Comparison of ENCODE assay signal across 33 mouse cellular contexts in genomic region chr15:3281216-3281615, GRCm38 (mm10). TPM values are rescaled to one million over a fixed set of nuclear protein-coding genes. Genes with fewer than 3 reads are reported as not detected.
DNase-seq lines count a peak whose midpoint lies in the region; ATAC-seq and TF ChIP-seq lines count a peak whose summit lies in the region.
"Had no signal": no experiment of that assay in that cellular context is flagged by ENCODE, and none has a peak within 500 bp of the region (broad histone marks: within the 10 kb centered on the region; RNA-seq: fewer than 3 reads in every experiment).

No protein-coding gene starts in this region.

- no peak for ATAC-seq in liver, embryonic 11.5 days (replicated peaks; ENCODE audit: low FRiP score)
- ATAC-seq: forebrain, postnatal 0 days; hindbrain, postnatal 0 days; intestine, embryonic 16.5 days; midbrain, embryonic 13.5 days had no signal

- no peak overlapping the region for H3K9ac ChIP-seq in liver, adult 2 months (ENCODE audit: low read depth, low read length)
- no peak overlapping the region for H3K9ac ChIP-seq in liver, embryonic 11.5 days (ENCODE audit: low read depth, low read length)
- H3K9ac ChIP-seq: forebrain, embryonic 12.5 days; forebrain, postnatal 0 days; heart, embryonic 15.5 days; hindbrain, embryonic 12.5 days; limb, embryonic 15.5 days; midbrain, embryonic 13.5 days; neural tube, embryonic 13.5 days had no signal

- peak; percentile 86 for DNase-seq in liver, adult 2 months (ENCODE audit: extremely low read depth, low read depth, low spot score)
- no peak for DNase-seq in liver, embryonic 11.5 days (ENCODE audit: low spot score)
- peak; percentile 31 for DNase-seq in lung, postnatal 25 days (ENCODE audit: low spot score)
- DNase-seq in lung, adult 18-20 months = no peak
- DNase-seq in adipocyte (ENCODE audit: low spot score) = peak; percentile 71
- no peak for DNase-seq in urinary bladder, postnatal 14 days (ENCODE audit: low spot score)
- no peak for DNase-seq in cerebellum, adult 18-20 months
- DNase-seq: adrenal gland, postnatal 14 days; B cell, adult 2 months; cerebellum, adult 11 months; cerebellum, postnatal 14 days; forebrain, postnatal 0 days; heart, postnatal 36 days; kidney, adult 9 months; kidney, postnatal 10 days; layer of hippocampus, postnatal 36 days; thymus, postnatal 4 days had no signal

- H3K4me3 ChIP-seq in liver, adult 2 months (ENCODE audit: insufficient read depth, low read depth, low read length) = no peak overlapping the region
- H3K4me3 ChIP-seq in liver, embryonic 11.5 days (ENCODE audit: low read depth, low read length) = no peak overlapping the region
- H3K4me3 ChIP-seq: erythroblast, embryonic 14.5 days; forebrain, embryonic 12.5 days; heart, embryonic 10.5 days; heart, embryonic 15.5 days; hindbrain, embryonic 12.5 days; limb, embryonic 10.5 days; limb, embryonic 15.5 days; midbrain, embryonic 13.5 days; neural tube, embryonic 13.5 days had no signal

- H3K27me3 ChIP-seq in liver, adult 2 months (ENCODE audit: control insufficient read depth, insufficient read depth, low read length) = no peaks in the 10 kb centered on the region
- H3K27me3 ChIP-seq in liver, embryonic 11.5 days (replicated peaks; ENCODE audit: control insufficient read depth, insufficient read depth, low read length) = no peaks in the 10 kb centered on the region
- H3K27me3 ChIP-seq: CH12.LX; forebrain, embryonic 12.5 days; heart, embryonic 15.5 days; hindbrain, embryonic 12.5 days; limb, embryonic 15.5 days; midbrain, embryonic 13.5 days; neural tube, embryonic 13.5 days had no signal

- TF ChIP-seq POLR2A in liver, adult 2 months (IDR thresholded peaks at IDR 0.05; ENCODE audit: extremely low read depth, insufficient read depth, low read length) = 0 out of 2 replicates have a peak, but pooled peaks have one; percentile 35

- peaks cover 5% of the 10 kb centered on the region for H3K4me1 ChIP-seq in liver, adult 2 months (ENCODE audit: control insufficient read depth, insufficient read depth, low read length)
- no peaks in the 10 kb centered on the region for H3K4me1 ChIP-seq in liver, embryonic 11.5 days (replicated peaks; ENCODE audit: control insufficient read depth, insufficient read depth, low read length)
- H3K4me1 ChIP-seq: forebrain, embryonic 12.5 days; heart, embryonic 10.5 days; heart, embryonic 15.5 days; hindbrain, embryonic 12.5 days; limb, embryonic 10.5 days; limb, embryonic 15.5 days; midbrain, embryonic 13.5 days; neural tube, embryonic 13.5 days had no signal

- H3K4me2 ChIP-seq in liver, embryonic 11.5 days = no peak overlapping the region
- H3K4me2 ChIP-seq: forebrain, embryonic 12.5 days; heart, embryonic 15.5 days; hindbrain, embryonic 12.5 days; limb, embryonic 15.5 days; midbrain, embryonic 13.5 days; neural tube, embryonic 13.5 days had no signal

- no peak for TF ChIP-seq CTCF in liver, adult 2 months (IDR thresholded peaks at IDR 0.05; ENCODE audit: low read depth, low read length)

- H3K36me3 ChIP-seq in liver, adult 2 months (ENCODE audit: control insufficient read depth, insufficient read depth, low read length) = peaks cover 43% of the 10 kb centered on the region
- 0 out of 2 replicates have a peak, but pooled peaks cover 2% of the 10 kb centered on the region for H3K36me3 ChIP-seq in liver, embryonic 11.5 days (ENCODE audit: control insufficient read depth, insufficient read depth, low read length)
- H3K36me3 ChIP-seq: forebrain, embryonic 12.5 days; midbrain, embryonic 13.5 days had no signal

- no peak overlapping the region for H3K27ac ChIP-seq in liver, adult 2 months (replicated peaks; ENCODE audit: insufficient read depth, low read depth, low read length)
- no peak overlapping the region for H3K27ac ChIP-seq in liver, embryonic 11.5 days (ENCODE audit: low read depth, low read length)
- H3K27ac ChIP-seq: forebrain, embryonic 12.5 days; heart, embryonic 10.5 days; heart, embryonic 15.5 days; hindbrain, embryonic 12.5 days; hindbrain, postnatal 0 days; limb, embryonic 10.5 days; limb, embryonic 15.5 days; macrophage; midbrain, embryonic 13.5 days; neural tube, embryonic 13.5 days had no signal

- no peaks in the 10 kb centered on the region for H3K9me3 ChIP-seq in liver, embryonic 11.5 days (ENCODE audit: control insufficient read depth, low read length)
- H3K9me3 ChIP-seq: forebrain, embryonic 12.5 days; heart, embryonic 10.5 days; heart, embryonic 15.5 days; hindbrain, embryonic 12.5 days; limb, embryonic 10.5 days; limb, embryonic 15.5 days; midbrain, embryonic 13.5 days; neural tube, embryonic 13.5 days had no signal

- H3K79me2 ChIP-seq in liver, adult 2 months (ENCODE audit: control insufficient read depth, insufficient read depth, low read length) = no peaks in the 10 kb centered on the region

RNA-seq across cellular contexts. Expression of gene Selenop, which starts 12.9 kb away (rescaled TPM):
- total RNA-seq in liver, adult 2 months (2014; rRNA removed) = 6,785 and 8,531 TPM in 2 replicates
- polyA plus RNA-seq in liver, adult 2 months (2012; rRNA removed) = 1,988 and 2,372 TPM in 2 replicates
- polyA plus RNA-seq in liver, embryonic 11.5 days (2014; fragmentation: Nextera tagmentation; extraction: Ambion mirVana) = 268 and 281 TPM in 2 replicates

RNA-seq across cellular contexts. Expression of gene Ccdc152, which starts 22.1 kb away (rescaled TPM):
- 5.3 and 7.3 TPM in 2 replicates for total RNA-seq in liver, adult 2 months (2014; rRNA removed)
- 9.7 and 12.5 TPM in 2 replicates for polyA plus RNA-seq in liver, adult 2 months (2012; rRNA removed)
- polyA plus RNA-seq in liver, embryonic 11.5 days (2014; fragmentation: Nextera tagmentation; extraction: Ambion mirVana) = 0.32 TPM in 1 of 2 replicates, not detected in the other
- total RNA-seq: adrenal gland, postnatal 14 days; forebrain, postnatal 0 days; granulocyte monocyte progenitor cell, adult 5-6 weeks; heart, postnatal 36 days; hindbrain, postnatal 0 days; layer of hippocampus, postnatal 36 days; left cerebral cortex, postnatal 10 days; megakaryocyte-erythroid progenitor cell, adult 5-6 weeks had no signal
- polyA plus RNA-seq: erythroblast, embryonic 14.5 days; heart, embryonic 10.5 days; hindbrain, embryonic 12.5 days; limb, embryonic 10.5 days; neural tube, embryonic 13.5 days had no signal

Comparison
In these comparisons a context has a peak if more than half of its experiments do, and no peak if none do; other contexts are left out.
1. DNase-seq: peak in liver, adult 2 months (single experiment), lung, postnatal 25 days (single experiment) and adipocyte (single experiment); none in liver, embryonic 11.5 days (single experiment), lung, adult 18-20 months (0 of 2), urinary bladder, postnatal 14 days (single experiment) and cerebellum, adult 18-20 months (0 of 2).